Mouse (Mus musculus) spleen, adult 18-20 months (tissue): ENCODE results near the gene Fam214a.
"Not testable (repeated sequence)": the region's sequence is repeated elsewhere in the genome, so short reads cannot be mapped to it uniquely, and the experiment has no call there.

Experiments used
- DNase-seq, 2 experiments: peaks; one replicate each; pipeline ENCODE4 v3.0.0; 2022; ENCODE audit warnings: mixed read lengths in 2 of 2

Gene Fam214a

DNA sequence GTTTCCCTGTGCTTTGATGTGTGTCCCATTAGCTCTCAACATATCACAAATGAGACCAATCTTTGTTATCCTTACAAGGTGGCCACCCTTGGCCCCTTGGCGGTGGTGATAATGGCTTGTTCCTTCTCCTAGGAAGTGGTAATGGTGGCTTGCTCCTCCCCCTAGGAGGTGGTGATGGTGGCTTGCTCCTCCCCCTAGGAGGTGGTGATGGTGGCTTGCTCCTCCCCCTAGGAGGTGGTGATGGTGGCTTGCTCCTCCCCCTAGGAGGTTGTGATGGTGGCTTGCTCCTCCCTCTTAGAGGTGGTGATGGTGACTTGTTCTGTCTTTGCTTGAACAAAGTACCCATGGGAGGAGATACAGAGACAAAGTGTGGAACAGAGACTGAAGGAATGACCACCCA is 30.0 kb downstream of the Fam214a start:
- not testable (repeated sequence) for DNase-seq

DNA sequence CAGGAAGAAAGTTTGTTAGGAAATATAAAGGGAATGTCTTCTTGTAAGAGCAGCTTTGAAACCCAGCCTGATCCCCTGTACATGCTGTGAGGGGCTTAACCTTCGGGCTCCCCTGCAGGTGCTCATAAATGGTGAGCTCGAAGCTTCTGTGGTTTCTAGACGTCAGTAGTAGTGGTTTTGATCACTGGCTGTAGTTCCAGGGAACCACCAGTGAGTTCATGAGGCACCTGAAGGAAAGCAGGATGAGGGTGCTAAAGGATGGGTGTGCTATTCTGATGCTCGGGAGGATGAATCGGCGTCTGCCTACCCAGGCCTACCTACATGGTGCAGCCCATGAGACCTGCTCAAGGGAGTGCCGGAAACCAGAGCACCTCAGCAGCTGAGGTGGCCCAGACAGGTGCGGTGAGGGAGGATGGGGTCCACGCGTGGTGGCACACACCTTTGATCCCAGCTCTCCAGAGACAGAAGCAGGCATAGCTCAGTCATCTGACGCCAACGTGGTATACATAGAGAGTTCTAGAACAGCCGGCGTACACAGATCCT is 32.6 kb downstream of the Fam214a start:
- DNase-seq: no peak

DNA sequence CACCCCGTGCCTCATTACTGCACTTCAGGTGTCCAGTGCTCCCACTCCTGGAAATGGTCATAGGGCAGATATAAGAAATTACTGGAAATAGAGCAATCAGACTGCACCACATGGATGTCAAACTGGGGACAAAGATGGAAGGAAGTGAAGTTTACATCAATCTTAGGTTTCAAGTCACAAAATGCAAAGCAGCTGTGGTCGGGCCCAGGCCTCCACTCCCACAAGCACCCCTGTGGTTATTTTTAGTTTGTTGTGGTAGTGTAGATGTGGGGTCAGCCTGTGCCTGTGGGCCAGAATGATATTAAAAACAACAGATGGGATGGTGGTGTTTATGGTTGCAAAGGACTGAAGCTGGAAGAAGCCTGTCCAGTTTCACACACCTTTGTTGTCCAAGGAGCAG is 33.1 kb downstream of the Fam214a start:
- DNase-seq: no peak

DNA sequence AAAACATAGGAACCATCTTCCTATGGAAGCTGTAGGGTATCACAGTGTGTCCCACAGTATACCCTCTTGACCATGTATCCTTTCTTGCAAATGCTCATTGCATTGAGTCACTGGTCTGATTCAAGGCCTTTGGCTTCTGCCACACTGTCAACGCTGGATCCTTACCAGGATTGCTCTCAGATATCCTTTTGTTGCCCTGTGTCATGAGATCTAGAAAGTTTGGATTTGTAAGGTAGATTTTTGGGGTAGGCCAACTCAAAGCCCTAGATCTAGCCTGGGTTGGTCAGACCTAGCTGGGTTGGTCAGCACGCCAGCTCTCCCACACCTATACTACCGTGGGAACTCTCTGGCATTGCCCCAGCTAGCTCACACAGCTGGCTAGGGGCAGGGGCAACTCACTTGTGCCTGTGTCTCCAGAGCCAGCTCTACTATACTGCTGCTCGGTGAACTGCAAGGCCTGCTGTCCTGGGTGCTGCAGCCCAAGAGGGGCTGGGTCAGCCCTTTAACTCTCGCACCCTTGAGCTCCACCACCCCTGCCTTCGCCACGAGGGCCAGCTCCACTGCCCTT is 36.3 kb downstream of the Fam214a start:
- DNase-seq: no peak

DNA sequence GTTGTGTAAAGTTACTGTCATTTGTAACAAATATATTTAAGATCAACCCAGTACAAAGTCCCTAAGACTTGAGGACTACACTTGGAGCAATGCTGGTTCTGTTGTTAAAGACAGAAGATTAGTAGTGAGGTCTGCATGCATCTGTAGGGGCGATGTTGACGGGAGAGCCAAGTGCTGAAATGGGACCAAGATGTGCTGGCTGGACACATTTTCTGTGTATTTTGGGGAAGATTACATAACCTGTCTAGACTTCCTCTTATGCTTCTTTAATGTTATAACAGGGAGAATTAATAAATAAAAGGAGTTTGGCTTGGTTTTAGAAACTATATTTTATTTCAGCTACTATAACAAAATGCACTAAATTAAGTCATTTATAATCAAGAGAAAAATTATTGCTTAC is 37.3 kb downstream of the Fam214a start:
- DNase-seq: no peak

DNA sequence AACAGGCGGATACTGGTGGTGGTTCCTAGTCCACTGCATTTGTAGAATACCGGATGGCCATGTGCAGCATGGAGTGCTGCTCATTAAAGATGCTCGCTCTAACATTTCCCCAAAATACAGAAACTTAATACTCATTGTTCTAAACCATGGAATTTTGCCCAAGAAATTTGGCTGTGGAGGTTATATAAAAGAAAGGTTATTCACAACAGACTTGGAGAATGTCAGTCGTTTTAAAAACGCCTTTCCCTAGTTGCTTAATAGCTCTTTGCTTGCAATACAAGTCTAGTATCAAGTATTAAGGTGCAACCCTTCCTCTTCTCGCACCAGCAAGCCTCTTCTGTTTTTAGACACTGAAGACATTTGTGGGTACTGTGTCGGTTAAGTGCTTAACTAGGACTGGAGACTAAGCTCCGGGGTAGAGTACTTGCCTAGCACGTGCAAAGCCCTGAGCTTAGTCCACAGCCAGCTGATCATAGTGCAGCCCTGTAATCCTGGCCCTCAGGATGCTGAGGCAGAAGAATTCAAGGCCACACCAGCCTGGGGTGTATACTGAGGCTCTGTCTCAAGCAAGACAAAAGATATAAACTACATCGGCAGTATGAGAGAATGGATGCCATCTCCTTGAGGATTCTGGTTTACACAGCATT is 42.0 kb downstream of the Fam214a start:
- DNase-seq: no peak

DNA sequence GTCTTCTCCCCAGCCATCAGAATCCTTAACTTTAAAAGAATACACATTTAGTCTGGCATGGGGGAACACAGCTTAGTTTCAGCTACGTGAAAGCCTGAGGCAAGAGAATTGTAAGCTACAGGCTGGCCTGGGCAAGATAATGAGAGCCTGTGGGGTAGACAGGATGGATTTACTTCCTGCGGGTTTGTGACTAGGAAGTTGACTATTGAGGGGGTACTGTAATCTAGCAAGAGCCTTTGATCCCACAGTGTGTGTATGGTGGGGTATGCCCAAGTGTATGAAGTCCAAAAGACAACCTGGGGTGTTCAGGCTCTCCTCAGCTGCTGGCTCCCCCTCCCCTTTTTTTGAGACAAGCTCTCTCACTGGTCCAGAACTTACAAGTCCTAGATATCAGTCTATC is 43.7 kb downstream of the Fam214a start:
- no peak for DNase-seq

DNA sequence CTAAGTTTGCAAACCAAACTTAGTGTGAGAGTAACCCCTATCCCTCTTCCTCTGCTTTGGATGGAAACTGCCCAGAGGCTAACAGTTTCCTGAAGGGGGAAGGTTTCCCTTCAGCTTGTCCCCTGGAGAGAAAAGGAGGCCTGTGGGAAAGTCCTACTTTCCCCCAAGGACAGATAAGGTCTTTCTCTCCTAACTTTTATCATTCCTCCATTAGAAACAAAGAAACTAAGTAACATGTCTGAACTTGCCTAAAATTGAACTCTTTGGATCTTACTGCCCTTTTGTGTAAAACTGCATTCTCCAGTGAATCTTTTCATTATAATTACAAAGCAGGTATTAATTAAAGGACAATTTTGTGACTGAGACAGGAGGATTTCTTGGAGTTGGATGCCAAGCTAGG is 45.3 kb downstream of the Fam214a start:
- no peak for DNase-seq

DNA sequence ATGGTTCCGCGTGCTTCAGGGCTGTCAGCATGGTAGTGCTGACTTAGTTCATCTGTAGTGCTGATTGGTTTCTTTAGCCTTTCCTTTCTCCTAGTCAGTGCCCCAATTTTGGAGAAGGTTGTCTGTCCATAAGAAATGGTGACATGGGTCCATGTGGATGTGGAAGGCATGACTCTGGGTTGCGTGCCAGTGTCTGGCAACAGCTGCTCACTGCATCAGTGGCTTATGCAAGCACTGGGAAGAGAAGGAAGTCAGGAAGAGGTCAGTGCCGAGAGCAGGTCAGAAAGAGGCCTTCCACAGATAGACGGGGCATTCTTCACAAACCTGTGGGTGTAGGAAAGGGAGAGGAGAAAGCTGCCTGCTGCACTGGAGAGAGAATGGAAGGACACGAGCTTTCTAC is 48.3 kb downstream of the Fam214a start:
- no peak for DNase-seq

DNA sequence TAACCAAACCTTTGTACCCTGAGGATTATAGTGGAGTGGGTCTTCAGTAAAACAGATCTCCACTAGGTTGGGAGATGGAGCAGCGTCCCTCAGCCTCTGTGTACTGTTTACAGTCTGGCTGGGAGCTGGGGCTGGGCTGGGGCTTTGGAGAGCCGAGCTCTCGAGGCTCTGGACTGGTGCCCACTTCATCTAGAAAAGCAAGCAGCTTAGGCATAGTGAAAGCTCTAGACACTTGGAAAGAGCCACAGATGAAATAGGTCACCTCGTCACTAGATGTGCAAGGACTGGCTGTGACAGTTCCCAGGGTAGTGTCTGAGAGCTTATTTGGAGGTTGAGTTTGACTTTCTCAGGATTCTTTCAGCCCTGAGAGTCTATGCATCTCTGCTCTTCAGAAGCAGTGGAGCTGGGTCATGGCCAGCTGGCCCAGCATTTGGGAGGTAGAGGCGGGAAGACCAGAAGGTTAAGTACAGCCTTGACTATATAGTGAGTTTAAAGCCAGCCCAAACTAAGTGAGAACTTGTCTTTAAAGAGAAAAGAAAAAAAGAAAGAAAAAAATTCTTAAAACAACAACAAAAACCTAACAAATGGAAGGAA is 49.0 kb downstream of the Fam214a start:
- no peak for DNase-seq

DNA sequence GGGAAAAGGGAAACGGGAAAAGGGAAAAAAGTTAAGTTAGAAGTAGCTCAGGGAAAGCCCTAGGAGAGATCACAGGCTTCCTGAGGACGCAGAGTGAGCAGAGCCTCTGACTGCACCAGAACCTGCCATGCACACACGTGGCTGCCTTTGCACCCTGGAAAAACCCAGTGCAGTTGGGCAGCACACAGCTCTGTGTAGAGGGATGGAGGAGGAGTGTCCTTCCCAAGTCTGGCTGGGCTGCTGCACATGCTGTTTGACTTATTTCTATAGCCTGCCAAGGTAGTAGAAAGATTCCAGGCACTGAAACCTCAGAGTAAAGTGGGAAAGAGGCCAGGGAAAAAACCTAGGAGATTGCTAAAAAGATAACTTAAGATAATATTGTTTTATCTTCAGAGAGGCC is 49.6 kb downstream of the Fam214a start:
- DNase-seq: no peak

DNA sequence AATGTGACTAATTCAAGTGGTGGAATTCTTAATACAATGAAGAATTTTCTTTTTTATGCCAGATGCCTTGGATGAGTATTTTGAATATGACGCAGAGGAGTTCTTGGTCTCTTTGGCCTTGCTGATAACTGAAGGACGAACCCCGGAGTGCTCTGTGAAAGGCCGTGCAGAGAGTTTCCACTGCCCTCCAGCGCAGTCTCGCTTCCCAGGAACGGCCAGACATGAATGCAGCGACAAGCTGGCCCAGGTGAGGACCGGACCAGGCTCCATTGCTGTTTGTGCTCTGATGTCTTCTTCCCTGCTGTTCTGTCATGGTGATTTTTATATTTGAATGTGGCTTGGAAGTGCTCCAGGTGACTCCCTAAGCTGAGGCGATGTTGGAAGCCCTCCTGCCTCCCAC is 51.5 kb downstream of the Fam214a start:
- no peak for DNase-seq

DNA sequence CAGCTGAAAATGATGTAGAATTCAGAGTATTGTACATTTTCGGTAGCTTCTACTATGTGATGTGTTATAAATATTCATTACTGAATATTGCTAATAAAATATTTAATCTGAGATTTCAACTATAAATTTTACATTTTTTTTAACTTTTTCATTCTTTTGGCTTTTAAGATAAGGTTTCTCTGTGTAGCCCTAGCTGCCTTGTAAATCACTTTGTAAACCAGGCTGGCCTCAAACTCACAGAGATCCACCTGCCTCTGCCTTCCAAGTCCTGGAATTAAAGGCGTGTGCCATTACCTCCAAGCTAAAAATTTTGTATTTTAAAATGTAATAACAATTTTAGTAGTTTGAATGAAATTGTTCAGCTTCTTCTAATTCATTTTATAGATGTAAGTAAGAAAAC is 63.9 kb downstream of the Fam214a start:
- DNase-seq: no peak

DNA sequence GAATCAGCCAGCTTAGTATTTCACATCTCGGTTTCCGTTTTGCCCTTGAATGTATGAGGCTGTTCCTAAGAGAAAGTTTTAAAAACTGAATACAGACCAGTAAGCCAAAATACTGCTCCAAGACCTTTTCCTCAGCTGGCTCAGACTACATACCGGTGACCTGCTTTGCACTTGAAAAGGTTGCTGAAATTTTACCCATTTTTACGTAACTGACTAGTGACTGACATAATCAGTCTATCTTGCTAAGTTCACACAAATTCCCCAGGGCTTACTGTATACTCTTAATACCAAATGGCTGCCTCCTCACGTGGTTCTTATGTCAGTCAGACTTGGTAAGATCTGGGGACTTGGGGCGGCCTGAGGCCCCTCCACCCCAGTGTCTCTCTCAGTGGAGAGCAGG is 66.5 kb downstream of the Fam214a start:
- DNase-seq: no peak

DNA sequence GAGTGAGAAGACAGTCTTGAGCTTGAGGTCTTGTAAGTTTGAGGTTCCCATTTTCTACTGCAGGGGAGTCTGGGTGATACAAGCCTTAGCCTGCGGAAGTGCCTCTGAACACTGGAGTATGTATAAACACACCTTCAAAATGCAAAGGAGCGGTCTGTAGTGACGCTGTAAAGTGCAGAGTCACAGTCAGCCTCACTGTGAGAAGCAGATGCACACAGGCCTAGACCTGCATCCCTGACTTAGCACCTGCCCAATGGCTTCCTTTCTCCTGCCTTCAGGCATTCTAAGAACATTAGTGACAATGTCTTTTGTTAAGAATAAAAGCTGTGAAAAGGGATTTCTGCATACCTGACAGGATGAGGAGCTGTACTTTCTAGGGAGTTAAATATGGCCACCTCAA is 66.9 kb downstream of the Fam214a start:
- no peak for DNase-seq

DNA sequence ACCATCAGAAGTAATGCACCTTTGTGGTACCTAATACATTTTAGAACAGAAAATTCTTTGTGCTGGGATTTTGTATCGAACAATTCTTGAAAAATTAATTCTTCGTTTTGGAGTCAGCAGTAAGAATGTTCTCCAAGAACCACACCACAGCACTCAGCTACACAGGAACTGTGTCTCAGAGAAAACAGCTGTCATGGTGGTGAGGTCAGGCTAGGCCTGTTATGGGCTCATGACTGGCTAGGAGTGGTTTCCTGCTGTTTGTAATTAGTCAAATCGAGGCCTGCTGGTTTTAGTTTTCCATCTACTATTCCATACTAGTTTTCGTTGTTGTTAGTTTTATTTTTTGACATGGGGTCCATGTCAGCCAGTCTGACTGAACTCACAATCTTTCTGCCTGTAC is 67.9 kb downstream of the Fam214a start:
- DNase-seq: no peak

DNA sequence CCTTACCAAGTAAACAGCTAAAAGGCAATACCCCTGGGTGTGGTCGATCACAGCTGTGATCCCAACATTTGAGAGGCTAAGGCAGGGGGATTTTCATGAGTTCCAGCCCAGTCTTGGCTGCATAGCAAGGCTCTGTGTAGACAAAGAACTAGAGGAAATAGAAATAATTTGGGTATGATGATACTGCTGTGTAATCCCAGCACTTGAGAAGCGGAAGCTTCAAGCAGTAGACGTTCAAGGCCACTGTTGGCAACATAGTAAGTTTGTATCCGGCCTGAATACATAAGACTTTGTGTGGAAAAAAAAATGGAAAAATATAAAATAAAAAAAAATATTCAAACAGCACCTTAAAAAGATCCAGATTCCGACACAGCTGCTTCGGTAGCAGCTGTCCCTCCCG is 69.9 kb downstream of the Fam214a start:
- DNase-seq: no peak

DNA sequence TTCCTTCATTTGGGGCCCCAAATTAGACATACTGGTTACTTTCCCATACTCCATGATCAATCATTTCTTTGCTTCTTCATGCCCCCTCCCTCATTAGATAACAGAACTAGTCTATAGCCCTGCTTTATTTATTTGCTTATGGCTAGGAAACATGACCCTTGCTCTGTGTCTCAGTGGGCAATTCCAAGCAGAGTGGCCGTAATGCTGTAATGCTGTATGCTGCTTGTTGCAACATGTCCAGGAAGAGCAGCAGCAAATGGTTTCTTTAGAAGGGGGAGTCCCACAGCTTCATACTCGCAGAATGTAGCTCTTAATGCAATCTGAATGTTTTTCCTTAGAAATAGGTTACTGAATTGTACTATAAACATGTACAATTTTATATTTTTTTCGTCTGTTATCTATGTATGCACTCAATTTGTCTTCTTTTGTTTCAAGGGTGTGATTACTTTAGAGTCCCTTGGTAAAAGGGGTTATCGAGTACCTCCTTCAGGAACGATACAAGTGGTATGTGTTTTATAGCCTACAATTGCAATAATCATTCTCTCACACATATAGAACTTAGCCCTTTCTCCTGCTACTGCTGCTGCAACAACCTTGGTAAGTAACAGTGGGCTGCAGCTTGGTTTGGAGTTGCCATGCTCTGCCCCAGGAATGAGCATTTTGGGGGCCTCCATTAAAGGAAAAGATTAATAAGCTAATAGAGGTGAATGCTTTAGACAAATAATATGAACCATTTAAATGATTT is 70.6 kb downstream of the Fam214a start:
- DNase-seq: no peak

DNA sequence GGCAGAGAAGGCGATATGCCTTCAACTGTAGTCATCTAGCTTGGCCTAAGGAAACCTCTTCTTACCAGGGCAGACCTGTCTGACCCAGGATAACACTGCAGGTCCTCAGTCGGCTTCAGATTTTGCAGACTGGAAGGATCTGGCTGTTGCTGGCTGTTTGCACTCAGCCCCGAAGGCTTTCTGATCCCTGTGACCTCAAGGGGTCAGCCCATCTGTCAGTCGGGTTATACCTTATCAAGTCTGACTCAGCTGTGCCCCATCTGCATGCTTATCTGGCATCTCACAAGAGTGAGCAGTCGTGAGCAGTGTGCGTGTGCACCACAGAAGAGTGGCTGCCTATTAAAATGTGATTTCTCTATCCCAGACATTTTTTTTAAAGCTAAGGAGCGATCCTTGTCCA is 71.4 kb downstream of the Fam214a start:
- DNase-seq: no peak

DNA sequence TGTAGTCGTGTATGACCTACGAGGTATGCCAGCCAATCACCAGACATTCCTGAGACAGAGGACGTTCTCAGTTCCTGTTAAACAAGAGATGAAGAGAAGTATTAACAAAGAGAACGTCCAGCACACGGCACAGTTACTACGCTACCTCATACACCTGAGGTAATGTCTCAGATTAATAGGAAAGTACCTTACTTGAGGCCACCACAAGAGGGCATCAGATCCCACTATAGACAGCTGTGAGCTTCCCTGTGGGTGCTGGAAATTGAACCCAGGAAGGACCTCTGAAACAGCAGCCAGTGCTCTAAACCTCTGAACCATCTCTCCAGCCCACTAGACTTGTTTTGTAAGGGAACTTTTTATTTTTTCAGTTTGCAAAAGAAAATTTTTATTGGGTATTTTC is 73.0 kb downstream of the Fam214a start:
- DNase-seq: no peak

DNA sequence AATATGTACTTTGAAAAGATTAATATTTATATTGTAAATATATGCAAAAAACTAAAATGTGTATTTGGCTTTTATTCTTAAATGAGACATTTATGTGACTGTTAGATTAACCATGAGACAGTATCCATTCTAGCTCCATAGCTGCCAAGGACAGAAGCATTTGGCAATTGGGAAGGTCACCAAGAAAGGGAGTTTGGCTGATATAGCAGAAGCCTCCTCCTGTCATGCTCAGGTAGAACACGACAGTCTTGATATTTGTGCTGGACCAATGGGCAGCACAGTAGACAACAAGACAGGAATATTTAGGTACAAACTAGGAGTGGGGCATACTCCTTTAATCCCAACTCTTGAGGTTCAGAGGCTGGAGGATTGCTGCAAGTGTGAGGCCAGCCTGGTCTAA is 79.7 kb downstream of the Fam214a start:
- DNase-seq: no peak

DNA sequence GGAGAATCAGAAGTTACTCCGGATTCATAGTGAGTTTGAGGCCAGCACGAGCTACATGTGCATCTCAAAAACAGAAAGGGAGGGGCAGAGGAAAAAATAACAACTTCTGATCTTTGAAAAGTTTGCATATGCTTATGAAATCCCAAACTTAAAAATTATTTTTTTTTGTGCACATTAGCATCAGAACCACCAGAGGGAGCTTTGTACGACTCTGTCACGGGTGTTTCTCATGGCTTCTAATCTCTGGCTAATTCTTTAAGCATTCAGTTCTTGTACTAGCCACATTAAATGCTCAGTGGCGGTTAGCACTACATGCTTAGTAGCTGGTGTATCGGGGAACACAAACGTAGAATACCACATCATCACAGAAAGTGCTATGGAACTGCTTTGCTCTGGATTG is 80.5 kb downstream of the Fam214a start:
- no peak for DNase-seq

DNA sequence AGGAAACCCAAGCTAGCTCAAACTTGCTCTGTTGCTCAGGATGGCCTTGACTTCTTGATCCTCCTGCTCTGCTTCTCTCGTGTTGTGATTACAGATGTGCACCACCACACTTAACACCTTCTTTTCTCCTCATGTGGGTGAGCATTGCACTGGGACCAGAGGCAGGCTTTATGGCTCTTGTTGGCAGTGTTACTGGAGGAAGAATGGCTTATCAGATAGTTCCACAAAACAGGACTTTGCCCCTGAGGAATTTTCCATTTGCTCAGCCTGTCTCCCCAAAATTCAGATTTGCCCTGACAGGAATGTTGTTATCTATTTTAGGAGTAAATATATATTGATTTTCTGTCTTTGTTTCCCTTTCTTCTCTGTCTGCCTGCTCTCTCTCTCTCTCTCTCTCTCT is 82.0 kb downstream of the Fam214a start:
- no peak for DNase-seq

DNA sequence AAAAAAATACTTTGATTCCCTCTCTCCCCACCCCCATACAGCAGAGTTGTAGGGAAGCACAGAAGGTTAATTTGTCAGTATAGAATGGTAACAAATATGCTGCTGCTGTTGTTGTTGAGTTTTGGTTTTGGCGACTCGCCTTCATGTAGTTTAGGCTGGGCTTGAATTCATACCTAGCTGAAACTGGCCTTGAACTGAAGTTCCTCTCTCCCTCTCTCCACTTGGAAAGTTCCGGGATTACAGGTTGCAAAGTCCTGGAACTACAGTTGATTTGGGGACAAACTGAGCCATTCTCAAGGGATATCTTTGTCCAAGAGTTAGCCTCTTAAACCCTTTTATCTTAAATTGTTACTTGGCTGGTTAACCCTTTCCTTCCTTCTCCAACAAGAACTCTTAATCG is 83.3 kb downstream of the Fam214a start:
- no peak for DNase-seq
